Mouse (Mus musculus) heart, embryonic 14.5 days (tissue): ENCODE results near the gene Catsperg1. TPM values are rescaled to one million over a fixed set of nuclear protein-coding genes. Genes with fewer than 3 reads are reported as not detected.
"Not testable (repeated sequence)": the region's sequence is repeated elsewhere in the genome, so short reads cannot be mapped to it uniquely, and the experiment has no call there.

Source experiments
- ATAC-seq: fragments of 200-750 bp; cut with Nextera tagmentation; 2 replicates; pipeline ENCODE4 v1.8.0; 2017; ENCODE audit warnings: low read depth, moderate TSS enrichment; ENCODE audit not compliant: insufficient number of reproducible peaks, insufficient read depth, low FRiP score
- H3K27ac ChIP-seq, 2 experiments: fragments of 200-500 bp in 1 of 2; fragments of 300-500 bp in 1 of 2; sonication (generic) in 1 of 2; replicated peaks in 1 of 2; 2 replicates each; pipeline ENCODE4 v1.5.1; 2012 to 2014; ENCODE audit warnings: low read depth in 2 of 2, low read length in 2 of 2, control low read depth in 1 of 2, mild to moderate bottlenecking in 1 of 2, mixed read lengths in 1 of 2; ENCODE audit not compliant: control insufficient read depth in 1 of 2, insufficient read depth in 1 of 2
- H3K27me3 ChIP-seq: fragments of 300-500 bp; sonication (generic); 2 replicates; pipeline ENCODE4 v1.6.1; 2014; ENCODE audit warnings: mild to moderate bottlenecking, low read length, control low read depth; ENCODE audit not compliant: control insufficient read depth, insufficient read depth
- H3K36me3 ChIP-seq: fragments of 300-500 bp; sonication (generic); 2 replicates; pipeline ENCODE4 v1.6.1; 2014; ENCODE audit warnings: mild to moderate bottlenecking, control low read depth, low read length, mixed read lengths; ENCODE audit not compliant: control insufficient read depth, insufficient read depth
- H3K4me1 ChIP-seq, 2 experiments: fragments of 200-500 bp in 1 of 2; fragments of 300-500 bp in 1 of 2; sonication (generic) in 1 of 2; 2 replicates each; pipeline ENCODE4 v1.6.1; 2012 to 2014; ENCODE audit warnings: low read length in 2 of 2, control low read depth in 1 of 2, mixed read lengths in 1 of 2; ENCODE audit not compliant: control insufficient read depth in 2 of 2, insufficient read depth in 2 of 2
- H3K4me2 ChIP-seq: fragments of 300-500 bp; sonication (generic); 2 replicates; pipeline ENCODE4 v1.6.1; 2014; ENCODE audit warnings: mild to moderate bottlenecking, low read length
- H3K4me3 ChIP-seq, 2 experiments: fragments of 200-500 bp in 1 of 2; fragments of 300-500 bp in 1 of 2; sonication (generic) in 1 of 2; 2 replicates each; pipeline ENCODE4 v1.5.1; 2012 to 2014; ENCODE audit warnings: low read length in 2 of 2, mild to moderate bottlenecking in 2 of 2, control low read depth in 1 of 2, low read depth in 1 of 2, moderate library complexity in 1 of 2; ENCODE audit not compliant: control insufficient read depth in 1 of 2, insufficient read depth in 1 of 2
- H3K9ac ChIP-seq: fragments of 300-500 bp; sonication (generic); 2 replicates; pipeline ENCODE4 v1.6.1; 2014; ENCODE audit warnings: mild to moderate bottlenecking, low read length
- H3K9me3 ChIP-seq: fragments of 300-500 bp; sonication (generic); 2 replicates; pipeline ENCODE4 v1.6.1; 2016; ENCODE audit warnings: low read length, control low read depth; ENCODE audit not compliant: control insufficient read depth
- WGBS: fragments of 180-500 bp; shearing (Covaris S2); extraction: QIAGEN DNeasy Blood & Tissue Kit; methylation state at CpG from one replicate; pipeline ENCODE4 v1.1.7; 2014; 5-methylcytosine and 5-hydroxymethylcytosine counted together
- polyA plus RNA-seq: library from polyadenylated mRNA; unstranded; fragments of >200 nt; fragmentation: Nextera tagmentation; extraction: Ambion mirVana; gene quantifications from 2 replicates; pipeline ENCODE4 v1.2.1, GENCODE M21; 2014

The Catsperg1 gene
- polyA plus RNA-seq, 1 experiment from 2014 or later, result 0.66 TPM

- H3K4me1 ChIP-seq, result peaks cover 4 to 5% of the 10 kb centered on the region in 2 experiments; a peak in 1 of 4 replicates
- ATAC-seq, result no peak
- H3K4me3 ChIP-seq, result peak overlapping the region; percentile 44 to 59; a peak in 2 of 4 replicates
- H3K9ac ChIP-seq, result no peak overlapping the region
- H3K27me3 ChIP-seq, result peaks cover 8% of the 10 kb centered on the region; the same call in 1 of the 2 replicates
- no peaks in the 10 kb centered on the region for H3K36me3 ChIP-seq
- 14% methylated on average over 26 of the region's 26 CpGs for WGBS
- H3K9me3 ChIP-seq, result peaks cover 14% of the 10 kb centered on the region; the same call in 1 of the 2 replicates
- no peak overlapping the region for H3K27ac ChIP-seq
- peak overlapping the region; percentile 58 for H3K4me2 ChIP-seq
Measured at GRCm38 (mm10) chr7:29212199-29212765, 1.6 kb downstream of the Catsperg1 start.

- Histone ChIP-seq H3K27ac (peak overlapping the region; percentile 46 to 68; a peak in 2 of 4 replicates), H3K4me1 (peaks cover 4 to 5% of the 10 kb centered on the region in 2 experiments; a peak in 1 of 4 replicates), H3K27me3 (peaks cover 8% of the 10 kb centered on the region; the same call in 1 of the 2 replicates), H3K9ac (peak overlapping the region; percentile 14; the same call in 1 of the 2 replicates), H3K4me3 (peak overlapping the region; percentile 44 to 59), H3K9me3 (peaks cover 12% of the 10 kb centered on the region; the same call in 1 of the 2 replicates), H3K4me2 (peak overlapping the region; percentile 58), H3K36me3 (no peaks in the 10 kb centered on the region)
- 3% methylated on average over 34 of the region's 34 CpGs for WGBS
- ATAC-seq, result peak; percentile 78
Measured at GRCm38 (mm10) chr7:29211415-29212198, 2.2 kb downstream of the Catsperg1 start.

- H3K27ac ChIP-seq, result peak overlapping the region; percentile 46 to 68; a peak in 1 of 4 replicates
- WGBS, result 16% methylated on average over 14 of the region's 15 CpGs
- not testable (repeated sequence) for H3K36me3 ChIP-seq, H3K4me1 ChIP-seq, H3K9me3 ChIP-seq, H3K27me3 ChIP-seq
- peak overlapping the region; percentile 44 to 59 for H3K4me3 ChIP-seq
- ATAC-seq, result peak; percentile 29; the same call in 1 of the 2 replicates
- peak overlapping the region; percentile 58 for H3K4me2 ChIP-seq
- H3K9ac ChIP-seq, result peak overlapping the region; percentile 14; the same call in 1 of the 2 replicates
Measured at GRCm38 (mm10) chr7:29211013-29211412, 2.8 kb downstream of the Catsperg1 start.

GRCm38 (mm10) chr7:29202577-29202976 is 11.3 kb downstream of the Catsperg1 start:
- 85% methylated on average over 6 of the region's 6 CpGs for WGBS
- no peaks in the 10 kb centered on the region for H3K27me3 ChIP-seq
- H3K36me3 ChIP-seq, result no peaks in the 10 kb centered on the region
- no peak for ATAC-seq
- H3K4me2 ChIP-seq, result no peak overlapping the region
- H3K9me3 ChIP-seq, result no peaks in the 10 kb centered on the region
- no peak overlapping the region for H3K27ac ChIP-seq
- no peaks in the 10 kb centered on the region for H3K4me1 ChIP-seq
- H3K9ac ChIP-seq, result no peak overlapping the region
- no peak overlapping the region for H3K4me3 ChIP-seq

- not testable (repeated sequence) for H3K27ac ChIP-seq, H3K4me3 ChIP-seq, H3K4me1 ChIP-seq, H3K36me3 ChIP-seq, H3K4me2 ChIP-seq, H3K9me3 ChIP-seq, H3K9ac ChIP-seq, H3K27me3 ChIP-seq, ATAC-seq
- WGBS, result 83% methylated on average over 1 of the region's 1 CpGs
Measured at GRCm38 (mm10) chr7:29194230-29194629, 19.6 kb downstream of the Catsperg1 start.

- 87% methylated on average over 4 of the region's 4 CpGs for WGBS
- ATAC-seq, H3K4me3 ChIP-seq: not testable (repeated sequence)
Measured at GRCm38 (mm10) chr7:29181323-29181722, 32.5 kb downstream of the Catsperg1 start.

GRCm38 (mm10) chr7:29180854-29181236 is 33.0 kb downstream of the Catsperg1 start:
- Histone ChIP-seq H3K9ac (no peak overlapping the region), H3K4me1 (peaks cover 6 to 15% of the 10 kb centered on the region in 2 experiments), H3K27me3 (no peaks in the 10 kb centered on the region), H3K36me3 (peaks cover 27% of the 10 kb centered on the region), H3K27ac (no peak overlapping the region), H3K4me3 (peak overlapping the region; percentile 71 to 87; a peak in 3 of 4 replicates), H3K9me3 (no peaks in the 10 kb centered on the region), H3K4me2 (peak overlapping the region; percentile 82)
- no peak for ATAC-seq
- WGBS, result 39% methylated on average over 5 of the region's 5 CpGs

More at GRCm38 (mm10) chr7:29181323-29181722, 32.5 kb downstream of the Catsperg1 start:
- H3K4me2 ChIP-seq, H3K27me3 ChIP-seq, H3K9me3 ChIP-seq, H3K9ac ChIP-seq, H3K27ac ChIP-seq: not testable (repeated sequence)
- Histone ChIP-seq H3K36me3 (peaks cover 23% of the 10 kb centered on the region), H3K4me1 (peaks cover 6 to 15% of the 10 kb centered on the region in 2 experiments)
